7 mouse cellular contexts compared by ENCODE assay signal in genomic region chr10:78464792-78465207, GRCm38 (mm10). TPM values are rescaled to one million over a fixed set of nuclear protein-coding genes. Genes with fewer than 3 reads are reported as not detected.
DNase-seq lines count a peak whose midpoint lies in the region; ATAC-seq lines count a peak whose summit lies in the region.

Gene Pdxk, minus strand, starts transcription at chr10:78464975.

- no peaks in the 10 kb centered on the region for H3K9me3 ChIP-seq in intestine, embryonic 16.5 days (ENCODE audit: control insufficient read depth, low read length)
- no peaks in the 10 kb centered on the region for H3K9me3 ChIP-seq in midbrain, embryonic 11.5 days (ENCODE audit: control insufficient read depth, low read length)

- intact Hi-C loops in left cerebral cortex, postnatal 36 days (cut with DNase I) = loop anchor here (10.0 kb wide), 1 partner anchor 280 kb away; no protein-coding TSS in a partner anchor

- DNase-seq in adrenal gland, adult 2 months = peak; percentile 98
- DNase-seq in embryo, embryonic 11.5 days (ENCODE audit: low read depth, low spot score) = peak; percentile 89
- peak; percentile 90 to 91 for DNase-seq in gastrocnemius, postnatal 4 days (ENCODE audit: low spot score in 2 of 2)
- peak; percentile 94 to 96 for DNase-seq in left cerebral cortex, postnatal 36 days (ENCODE audit: low spot score in 2 of 2)
- DNase-seq in midbrain, embryonic 11.5 days (ENCODE audit: low spot score, missing footprints) = peak; percentile 99
- DNase-seq in skeletal muscle tissue, adult 2 months (ENCODE audit: low read depth, low spot score) = peak; percentile 97

- H3K27me3 ChIP-seq in intestine, embryonic 16.5 days (replicated peaks; ENCODE audit: control insufficient read depth, insufficient read depth, low read length) = no peaks in the 10 kb centered on the region
- no peaks in the 10 kb centered on the region for H3K27me3 ChIP-seq in midbrain, embryonic 11.5 days (ENCODE audit: control insufficient read depth, insufficient read depth, low read length)

- H3K4me2 ChIP-seq in intestine, embryonic 16.5 days (ENCODE audit: low read depth, low read length) = peak within 1 kb of the TSS; percentile 96
- peak within 1 kb of the TSS; percentile 99 for H3K4me2 ChIP-seq in midbrain, embryonic 11.5 days

- H3K36me3 ChIP-seq in intestine, embryonic 16.5 days (ENCODE audit: control insufficient read depth, insufficient read depth, low read length) = no peaks in the 10 kb centered on the region
- H3K36me3 ChIP-seq in midbrain, embryonic 11.5 days (ENCODE audit: control insufficient read depth, insufficient read depth, low read length) = no peaks in the 10 kb centered on the region

- peak within 1 kb of the TSS; percentile 83 for H3K9ac ChIP-seq in intestine, embryonic 16.5 days (ENCODE audit: low read depth, low read length)
- peak within 1 kb of the TSS; percentile 69 for H3K9ac ChIP-seq in midbrain, embryonic 11.5 days (ENCODE audit: low read length)

- under 1% methylated on average over 35 of the region's 35 CpGs for WGBS in intestine, embryonic 16.5 days
- WGBS in midbrain, embryonic 11.5 days = under 1% methylated on average over 35 of the region's 35 CpGs

- H3K27ac ChIP-seq in intestine, embryonic 16.5 days (ENCODE audit: low read length) = peak within 1 kb of the TSS; percentile 92
- no peak within 1 kb of the TSS for H3K27ac ChIP-seq in midbrain, embryonic 11.5 days (ENCODE audit: low read depth, low read length)

- H3K4me3 ChIP-seq in intestine, embryonic 16.5 days (ENCODE audit: low read length) = peak within 1 kb of the TSS; percentile 75
- peak within 1 kb of the TSS; percentile 62 for H3K4me3 ChIP-seq in midbrain, embryonic 11.5 days (ENCODE audit: low read depth, low read length)

- peaks cover 25% of the 10 kb centered on the region for H3K4me1 ChIP-seq in intestine, embryonic 16.5 days (ENCODE audit: control insufficient read depth, insufficient read depth, low read length)
- peaks cover 6% of the 10 kb centered on the region for H3K4me1 ChIP-seq in midbrain, embryonic 11.5 days (ENCODE audit: control insufficient read depth, insufficient read depth, low read length)

- ATAC-seq in intestine, embryonic 16.5 days = peak; percentile 88
- ATAC-seq in midbrain, embryonic 11.5 days (ENCODE audit: low FRiP score) = peak; percentile 96

RNA-seq across cellular contexts. Expression of gene Pdxk, which starts in this region (rescaled TPM):
- total RNA-seq in adrenal gland, adult 2 months (2021) = 10 to 100 TPM; 21.7 to 31.2 TPM
- 18.7 and 21.3 TPM in 2 replicates for polyA plus RNA-seq in adrenal gland, adult 2 months (2012; rRNA removed)
- 1 to 10 TPM; 7.9 to 8.2 TPM for total RNA-seq in gastrocnemius, postnatal 4 days (2021)
- polyA plus RNA-seq in intestine, embryonic 16.5 days (2015; fragmentation: Nextera tagmentation; extraction: Ambion mirVana) = 35.9 and 39.9 TPM in 2 replicates
- 100 to 1,000 TPM; 114 to 120 TPM for total RNA-seq in left cerebral cortex, postnatal 36 days (2021)
- 6.2 and 6.4 TPM in 2 replicates for polyA plus RNA-seq in midbrain, embryonic 11.5 days (2014; fragmentation: Nextera tagmentation; extraction: Ambion mirVana)
